Comparison of ENCODE assay signal across 9 mouse cellular contexts in genomic region chr12:16568936-16569650, GRCm38 (mm10). TPM values are rescaled to one million over a fixed set of nuclear protein-coding genes. Genes with fewer than 3 reads are reported as not detected.
A peak's percentile ranks its signal among the peaks of the same experiment; 100 is the strongest.
DNase-seq lines count a peak whose midpoint lies in the region; ATAC-seq lines count a peak whose summit lies in the region.
"Had no signal": no experiment of that assay in that cellular context is flagged by ENCODE, and none has a peak within 500 bp of the region (broad histone marks: within the 10 kb centered on the region; RNA-seq: fewer than 3 reads in every experiment).

No protein-coding gene starts in this region.

- no peak overlapping the region for H3K4me2 ChIP-seq in hindbrain, embryonic 13.5 days
- no peak overlapping the region for H3K4me2 ChIP-seq in forebrain, embryonic 15.5 days (replicated peaks)
- no peak overlapping the region for H3K4me2 ChIP-seq in midbrain, embryonic 16.5 days (ENCODE audit: low read length)

- no peak overlapping the region for H3K4me3 ChIP-seq in hindbrain, embryonic 13.5 days
- no peak overlapping the region for H3K4me3 ChIP-seq in hindbrain, embryonic 10.5 days
- H3K4me3 ChIP-seq in forebrain, embryonic 15.5 days = no peak overlapping the region
- no peak overlapping the region for H3K4me3 ChIP-seq in midbrain, embryonic 16.5 days (ENCODE audit: low read depth, low read length)

- WGBS in hindbrain, embryonic 13.5 days = 73% methylated on average over 11 of the region's 11 CpGs
- 79% methylated on average over 11 of the region's 11 CpGs for WGBS in hindbrain, embryonic 10.5 days
- WGBS in forebrain, embryonic 15.5 days = 76% methylated on average over 11 of the region's 11 CpGs
- WGBS in midbrain, embryonic 16.5 days = 71% methylated on average over 11 of the region's 11 CpGs

- H3K27ac ChIP-seq in hindbrain, embryonic 13.5 days = peak overlapping the region; percentile 61
- H3K27ac ChIP-seq in hindbrain, embryonic 10.5 days = no peak overlapping the region
- H3K27ac ChIP-seq in forebrain, embryonic 15.5 days (replicated peaks) = no peak overlapping the region
- no peak overlapping the region for H3K27ac ChIP-seq in midbrain, embryonic 16.5 days (ENCODE audit: low read length)

- 0 out of 2 replicates have a peak, but pooled peaks have one; percentile 22 for ATAC-seq in hindbrain, embryonic 13.5 days (ENCODE audit: low FRiP score)
- peak; percentile 54 for ATAC-seq in forebrain, embryonic 15.5 days (replicated peaks)
- ATAC-seq in midbrain, embryonic 16.5 days = peak; percentile 37; the same call in 1 of the 2 replicates
- no peak for ATAC-seq in erythroblast, adult 5-6 weeks (replicated peaks; ENCODE audit: low FRiP score, poor library complexity, severe bottlenecking)
- ATAC-seq: Patski had no signal

- no peaks in the 10 kb centered on the region for H3K27me3 ChIP-seq in hindbrain, embryonic 13.5 days
- no peaks in the 10 kb centered on the region for H3K27me3 ChIP-seq in hindbrain, embryonic 10.5 days (ENCODE audit: insufficient read depth, poor library complexity, severe bottlenecking)
- no peaks in the 10 kb centered on the region for H3K27me3 ChIP-seq in forebrain, embryonic 15.5 days
- H3K27me3 ChIP-seq in midbrain, embryonic 16.5 days (ENCODE audit: control insufficient read depth, insufficient read depth, low read depth, low read length) = no peaks in the 10 kb centered on the region
- H3K27me3 ChIP-seq: Patski had no signal

- H3K36me3 ChIP-seq in hindbrain, embryonic 13.5 days = peaks cover 69% of the 10 kb centered on the region
- H3K36me3 ChIP-seq in hindbrain, embryonic 10.5 days = peaks cover 61% of the 10 kb centered on the region
- peaks cover 46% of the 10 kb centered on the region for H3K36me3 ChIP-seq in forebrain, embryonic 15.5 days
- peaks cover 20% of the 10 kb centered on the region for H3K36me3 ChIP-seq in midbrain, embryonic 16.5 days (ENCODE audit: control insufficient read depth, insufficient read depth, low read length)

- DNase-seq in hindbrain, embryonic 10.5 days (ENCODE audit: low spot score) = no peak
- peak; percentile 23 to 31 for DNase-seq in CD8-positive naive resting alpha-beta T cell, adult 2 months (ENCODE audit: low read depth in 2 of 2, low spot score in 2 of 2)
- DNase-seq in adrenal gland, adult (ENCODE audit: inconsistent age in 2 of 2, low spot score in 1 of 2) = no peak
- no peak for DNase-seq in embryo, embryonic 11 days

- H3K9ac ChIP-seq in hindbrain, embryonic 13.5 days = 0 out of 2 replicates have a peak overlapping the region, but pooled peaks have one; percentile 11
- no peak overlapping the region for H3K9ac ChIP-seq in forebrain, embryonic 15.5 days (replicated peaks)
- H3K9ac ChIP-seq in midbrain, embryonic 16.5 days (ENCODE audit: low read depth, low read length) = no peak overlapping the region

- H3K4me1 ChIP-seq in hindbrain, embryonic 13.5 days (replicated peaks) = peaks cover 9% of the 10 kb centered on the region
- H3K4me1 ChIP-seq in hindbrain, embryonic 10.5 days (replicated peaks) = no peaks in the 10 kb centered on the region
- no peaks in the 10 kb centered on the region; the same call in 1 of the 2 replicates for H3K4me1 ChIP-seq in forebrain, embryonic 15.5 days
- H3K4me1 ChIP-seq in midbrain, embryonic 16.5 days (ENCODE audit: control insufficient read depth, insufficient read depth, low read length) = no peaks in the 10 kb centered on the region

- H3K9me3 ChIP-seq in hindbrain, embryonic 13.5 days = no peaks in the 10 kb centered on the region
- H3K9me3 ChIP-seq in hindbrain, embryonic 10.5 days = no peaks in the 10 kb centered on the region
- H3K9me3 ChIP-seq in forebrain, embryonic 15.5 days = no peaks in the 10 kb centered on the region
- H3K9me3 ChIP-seq in midbrain, embryonic 16.5 days (replicated peaks; ENCODE audit: control insufficient read depth, low read length, poor library complexity, severe bottlenecking) = no peaks in the 10 kb centered on the region

RNA-seq across cellular contexts. Expression of gene Lpin1, which starts 41.7 kb away (rescaled TPM):
- polyA plus RNA-seq in hindbrain, embryonic 13.5 days (2015; fragmentation: Nextera tagmentation; extraction: Ambion mirVana) = 18.3 and 19.9 TPM in 2 replicates
- polyA plus RNA-seq in hindbrain, embryonic 10.5 days (2016; fragmentation: Nextera tagmentation; extraction: Ambion mirVana) = 6.4 and 10.6 TPM in 2 replicates
- 16.2 and 17.5 TPM in 2 replicates for polyA plus RNA-seq in forebrain, embryonic 15.5 days (2015; fragmentation: Nextera tagmentation; extraction: Ambion mirVana)
- polyA plus RNA-seq in midbrain, embryonic 16.5 days (2015; fragmentation: Nextera tagmentation; extraction: Ambion mirVana) = 21.7 and 22.4 TPM in 2 replicates
- 3.3 and 3.6 TPM in 2 replicates for total RNA-seq in erythroblast, adult 5-6 weeks (2015; ENCODE audit: low replicate concordance)
- total RNA-seq in erythroblast, adult 5-6 weeks (2017; ENCODE audit: low replicate concordance) = 3.8 and 4.2 TPM in 2 replicates

Comparison
In these comparisons a context has a peak if more than half of its experiments do, and no peak if none do; other contexts are left out.
1. DNase-seq: peak in CD8-positive naive resting alpha-beta T cell, adult 2 months (2 of 2); none in hindbrain, embryonic 10.5 days (single experiment), adrenal gland, adult (0 of 2) and embryo, embryonic 11 days (single experiment).